Mouse (Mus musculus) C2C12 (cell line): ENCODE results near the gene Cxcl14.

Experiments used
- CTCF ChIP-seq: IDR thresholded peaks from one replicate; pipeline ENCODE4 v1.5.1; 2011; ENCODE audit not compliant: control insufficient read depth, insufficient read depth, insufficient read length
- MAX ChIP-seq: IDR thresholded peaks from one replicate; pipeline ENCODE4 v1.6.1; 2011; ENCODE audit warnings: mild to moderate bottlenecking, control low read depth
- MYOG ChIP-seq: IDR thresholded peaks from one replicate; pipeline ENCODE4 v1.6.1; 2011; ENCODE audit not compliant: control insufficient read depth, insufficient read length; ENCODE audit errors: extremely low read depth

GRCm38 (mm10) chr13:56329165-56329564, 32.8 kb upstream of the Cxcl14 start:
- TF ChIP-seq CTCF (no peak), MAX (no peak), MYOG (no peak)
